Mouse (Mus musculus) erythroblast, embryonic 14.5 days (primary cell): Measurements from ENCODE around the gene Rdh5.

Experiments used
- GATA1 ChIP-seq: IDR thresholded peaks from 2 replicates; pipeline ENCODE4 v1.6.1; 2012; ENCODE audit warnings: low read length, inconsistent platforms, mixed read lengths
- TAL1 ChIP-seq: IDR thresholded peaks from 3 replicates; pipeline ENCODE4 v1.6.1; 2012; ENCODE audit warnings: low read length, inconsistent platforms, mixed read lengths

GRCm38 (mm10) chr10:128911430-128911829 lies 11.3 kb downstream of the Rdh5 start:
- TF ChIP-seq TAL1: no peak
- TF ChIP-seq GATA1: no peak
